Mouse (Mus musculus) embryonic fibroblast, embryonic 13.5 days (primary cell): ENCODE data around the gene Lkaaear1.

Experiments
- CTCF ChIP-seq: IDR thresholded peaks from 2 replicates; pipeline ENCODE4 v1.5.1; 2011; ENCODE audit warnings: mild to moderate bottlenecking, control low read depth, low read length, moderate library complexity, borderline replicate concordance; ENCODE audit not compliant: insufficient read depth
- POLR2A ChIP-seq: IDR thresholded peaks from 2 replicates; pipeline ENCODE4 v1.6.1; 2011; ENCODE audit warnings: low read depth, mild to moderate bottlenecking, control low read depth, low read length, moderate library complexity

GRCm38 (mm10) chr2:181674934-181675333 lies 23.3 kb downstream of the Lkaaear1 start:
- no peak for TF ChIP-seq CTCF
- TF ChIP-seq POLR2A: no peak
